Mouse (Mus musculus) cerebellum, adult (tissue): ENCODE measurements around the gene Pak7.
A peak's percentile ranks its signal among the peaks of the same experiment; 100 is the strongest.

Experiments
- ATAC-seq: cut with Nextera tagmentation; 2 replicates; pipeline ENCODE4 v1.9.2; 2017; ENCODE audit warnings: mild to moderate bottlenecking, moderate library complexity, mixed read lengths; ENCODE audit not compliant: insufficient number of reproducible peaks, low FRiP score, low TSS enrichment

Gene Pak7

DNA sequence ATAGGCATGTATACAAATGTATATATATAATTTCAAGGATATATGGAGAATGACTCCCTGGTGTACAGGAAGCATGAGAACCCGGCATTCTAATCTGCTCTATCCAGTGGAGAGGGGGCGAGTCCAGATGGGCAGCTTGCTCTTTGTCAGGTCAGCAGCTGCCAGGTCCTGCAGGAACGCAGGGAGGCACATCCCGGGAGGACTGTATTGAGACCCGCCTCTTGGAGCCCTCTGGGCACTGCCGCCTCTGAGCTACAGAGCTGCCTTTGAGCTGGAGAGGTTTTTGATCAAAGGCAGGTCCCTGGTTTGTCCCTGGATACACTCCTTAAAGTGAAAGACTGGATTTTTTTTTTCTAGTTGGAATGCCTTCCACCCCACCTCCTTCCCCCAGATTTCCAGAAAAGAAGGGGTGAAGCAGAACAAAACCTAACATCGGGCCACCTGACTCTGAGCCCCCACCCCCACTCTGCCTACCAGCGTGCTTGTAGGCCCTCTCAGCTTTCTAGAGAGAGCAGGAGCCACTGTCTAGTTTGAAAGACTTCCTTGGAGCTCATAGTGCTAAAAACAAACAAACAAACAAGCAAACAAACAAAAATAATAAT is 336.0 kb downstream of the Pak7 start, which contains the start of gene Lamp5:
Lamp5 (plus strand) TSS at position 552 of the 602 bp plus-strand sequence.
- no peak for ATAC-seq

DNA sequence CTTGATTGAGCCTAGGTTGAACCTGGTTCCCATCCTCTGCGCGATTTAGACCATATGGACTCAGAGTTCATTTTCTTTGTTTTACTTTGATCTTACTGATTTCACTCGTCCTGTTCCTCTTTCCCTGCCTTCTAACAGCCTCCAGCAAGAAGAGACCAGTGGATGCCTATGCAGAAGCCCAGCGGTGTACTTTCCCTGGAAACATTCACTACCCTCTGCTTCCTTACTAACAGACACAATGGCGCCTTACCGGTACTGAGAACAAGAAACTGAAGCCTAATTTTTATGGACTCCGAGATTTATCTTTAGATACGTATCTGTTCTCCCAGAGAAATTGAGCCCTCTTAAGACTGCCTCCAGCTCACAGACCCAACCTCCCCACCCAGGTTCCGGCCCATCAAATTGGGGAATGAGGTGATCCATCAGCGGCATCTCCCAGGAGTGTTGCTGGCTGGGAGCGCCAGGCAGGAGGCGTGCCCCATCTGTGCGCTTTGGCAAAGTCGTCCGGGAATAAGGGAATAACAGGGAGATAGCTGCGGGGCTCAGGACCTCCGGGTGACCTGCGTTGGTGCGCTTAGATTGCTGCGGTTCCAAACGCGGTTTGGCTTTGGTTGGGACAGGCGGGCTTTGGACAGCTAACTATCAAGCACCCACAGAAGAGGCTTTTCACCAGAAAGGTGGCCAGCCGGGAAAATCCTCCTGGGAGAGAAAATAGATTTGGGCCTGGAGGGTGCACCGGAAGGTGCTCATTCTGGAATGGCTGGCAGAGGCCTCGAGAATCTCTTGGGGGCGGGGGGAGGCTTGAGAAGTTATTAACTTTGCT is 336.8 kb downstream of the Pak7 start:
- peak; percentile 62; the same call in 1 of the 2 replicates for ATAC-seq

DNA sequence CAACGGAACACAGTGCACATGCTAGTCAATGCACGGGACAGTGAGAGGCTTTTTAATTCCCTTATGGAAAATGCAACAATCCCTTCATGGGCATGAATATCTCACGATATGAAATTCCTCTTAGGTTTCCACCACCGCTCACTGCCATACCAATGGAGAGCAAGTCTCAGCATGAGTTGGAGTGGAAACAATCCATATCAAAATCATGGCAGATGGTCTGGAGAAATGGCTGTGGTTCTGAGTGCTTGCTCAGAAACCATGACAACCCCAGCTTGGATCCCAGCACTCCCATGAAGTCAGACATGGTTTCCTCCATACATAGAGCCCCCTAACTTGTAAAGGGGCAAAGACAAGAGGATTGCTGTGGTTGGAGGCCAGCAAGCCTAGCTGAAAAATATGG is 339.3 kb downstream of the Pak7 start:
- ATAC-seq, result peak; percentile 67
